Mouse (Mus musculus) granulocyte monocyte progenitor cell, adult 5-6 weeks (primary cell): Measurements from ENCODE around the gene Sh2d1b1. TPM values are rescaled to one million over a fixed set of nuclear protein-coding genes. Genes with fewer than 3 reads are reported as not detected.

Experiments
- ATAC-seq: replicated peaks from 2 replicates; pipeline ENCODE4 v1.8.0; 2016; ENCODE audit warnings: mild to moderate bottlenecking, moderate TSS enrichment, inconsistent platforms; ENCODE audit not compliant: poor library complexity, severe bottlenecking
- total RNA-seq, 2 experiments: library from RNA; stranded (forward) in 1 of 2; stranded (reverse) in 1 of 2; fragments of 200-712, 200-1000 nt in 1 of 2; fragments of >200 nt in 1 of 2; fragmentation: Nextera tagmentation in 1 of 2; gene quantifications; 2 replicates each; pipeline ENCODE4 v1.2.3; 2014 to 2017

Gene Sh2d1b1
- total RNA-seq, 2 experiments from 2014 or later: 3.1 to 7.0 TPM

DNA sequence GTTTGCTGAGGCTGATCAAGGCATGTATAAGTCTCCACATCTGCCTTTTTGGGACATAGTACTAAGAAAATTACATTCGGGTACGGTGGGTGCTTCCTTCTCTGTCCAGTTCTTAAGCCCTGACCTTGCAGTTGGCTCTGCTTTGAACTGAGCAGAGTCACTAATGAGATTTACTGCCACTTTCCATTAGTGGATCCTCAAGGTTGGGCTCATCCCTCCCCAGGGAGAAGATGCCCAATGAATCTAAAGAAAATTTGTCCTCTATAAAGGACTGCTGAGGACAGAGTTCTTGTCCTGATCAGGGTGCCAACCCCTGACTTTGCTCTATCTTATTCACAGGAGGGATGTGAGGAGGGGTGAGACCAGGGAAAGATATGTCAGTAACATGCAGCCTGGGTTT, 44.9 kb downstream of the Sh2d1b1 start:
- ATAC-seq: no peak

DNA sequence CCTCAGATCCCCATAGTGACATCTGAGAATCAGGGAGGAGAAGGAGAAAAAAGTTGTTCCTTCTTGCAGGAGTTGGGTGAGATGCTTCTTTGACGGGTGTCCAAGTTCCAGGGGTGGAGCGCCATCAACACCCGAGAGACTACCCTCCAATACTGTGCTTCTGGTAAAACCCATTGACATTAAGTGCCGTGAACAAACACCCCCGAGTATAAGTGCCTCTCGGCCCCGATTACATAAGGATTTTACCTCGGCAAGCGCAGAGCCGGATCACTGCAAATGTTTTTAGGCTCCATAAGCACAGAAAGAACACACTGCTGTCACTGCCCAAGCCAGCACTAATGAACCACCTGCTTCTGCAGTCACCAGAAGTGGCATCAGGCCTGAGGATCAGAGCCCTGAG, 45.9 kb downstream of the Sh2d1b1 start:
- ATAC-seq: no peak

DNA sequence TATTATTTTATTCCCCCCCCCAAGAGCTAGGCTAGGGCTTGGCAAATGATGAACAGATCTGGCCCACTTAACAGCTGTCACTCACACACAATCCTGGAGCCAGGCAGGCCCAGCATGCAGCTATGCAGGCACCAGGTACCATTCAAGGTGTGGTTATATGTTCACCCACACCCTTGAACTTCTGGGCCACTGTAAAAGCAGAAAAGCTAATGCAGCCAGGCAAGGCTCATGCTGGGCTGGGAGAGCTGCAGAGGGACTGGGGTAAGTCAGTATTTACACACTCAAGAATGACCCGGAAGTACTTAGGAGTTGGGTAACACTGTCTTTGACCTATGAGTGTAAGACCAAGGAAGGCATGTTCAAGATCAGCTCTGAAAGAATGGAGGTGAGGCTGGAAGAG, 47.2 kb downstream of the Sh2d1b1 start:
- ATAC-seq: no peak

DNA sequence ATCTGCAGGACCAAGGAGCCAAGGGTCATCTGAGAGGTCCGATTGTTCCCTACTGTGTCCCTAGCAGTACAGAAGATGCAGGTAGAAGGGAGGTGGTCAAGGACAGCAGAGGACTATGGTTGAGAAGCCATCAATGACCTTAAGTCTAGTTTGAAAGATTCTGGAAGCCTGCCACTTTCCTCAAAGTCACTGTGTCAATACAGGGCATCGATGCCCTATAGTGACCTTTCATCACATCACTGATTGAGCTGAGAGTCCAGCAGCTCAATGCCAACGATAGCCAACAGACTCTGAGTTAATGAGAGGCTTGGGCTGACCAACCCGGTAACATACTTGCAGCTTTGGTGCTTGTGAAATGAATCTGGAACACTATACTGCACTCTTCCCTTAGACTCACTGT, 48.2 kb downstream of the Sh2d1b1 start:
- ATAC-seq: no peak

DNA sequence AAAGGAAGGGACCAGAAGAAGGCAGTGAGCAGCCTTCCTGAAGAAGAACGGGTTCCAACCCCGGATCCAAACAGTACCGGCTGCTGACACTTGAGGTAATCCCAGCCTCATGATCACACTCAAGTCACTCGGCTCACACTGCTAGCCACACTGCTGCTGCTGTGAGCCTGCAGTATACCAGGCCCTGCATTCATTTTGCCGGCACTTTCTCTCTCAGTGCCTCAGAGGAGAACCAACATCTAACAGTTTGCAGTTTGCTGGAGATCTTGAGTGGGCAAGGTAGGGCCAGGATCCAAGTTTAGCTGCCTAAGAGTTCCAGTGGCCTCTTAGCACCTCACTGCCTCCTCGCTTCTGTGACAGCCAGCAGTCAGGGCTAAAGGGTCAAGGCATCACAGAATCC, 54.8 kb downstream of the Sh2d1b1 start:
- ATAC-seq: no peak

DNA sequence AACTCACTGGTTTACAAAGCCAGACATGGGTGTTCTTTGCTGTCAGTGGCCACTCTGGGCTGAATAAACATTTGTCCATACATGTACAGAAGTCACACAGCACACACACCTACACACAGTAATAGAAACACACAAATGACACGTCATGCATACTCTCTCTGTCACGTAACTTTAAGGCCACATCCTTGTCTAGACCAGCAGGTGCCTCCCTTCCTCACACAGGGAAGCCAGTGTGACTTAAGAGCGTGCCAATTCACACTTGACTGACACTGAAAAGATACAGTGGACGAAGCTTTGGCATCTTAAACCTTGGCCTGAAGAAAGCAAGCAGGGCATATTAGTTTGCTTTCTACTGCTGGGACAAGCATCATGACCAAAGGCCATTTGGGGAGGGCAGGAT, 55.7 kb downstream of the Sh2d1b1 start:
- ATAC-seq: no peak

Other genes starting within 250 kb of the Sh2d1b1 start
- gene Ddr2, start 166.6 kb upstream of the Sh2d1b1 start, total RNA-seq (2014; fragmentation: Nextera tagmentation): not detected in 2 replicates
- 0.05 TPM in 1 of 2 replicates, not detected in the other for gene Ddr2, start 166.6 kb upstream of the Sh2d1b1 start, total RNA-seq (2017)
- 48.9 and 49.5 TPM in 2 replicates for gene Uap1, start 102.4 kb upstream of the Sh2d1b1 start, total RNA-seq (2014; fragmentation: Nextera tagmentation)
- gene Uap1, start 102.4 kb upstream of the Sh2d1b1 start, total RNA-seq (2017): 74.7 and 144 TPM in 2 replicates
- 30.4 and 35.6 TPM in 2 replicates for gene Uhmk1, start 61.9 kb upstream of the Sh2d1b1 start, total RNA-seq (2014; fragmentation: Nextera tagmentation)
- gene Uhmk1, start 61.9 kb upstream of the Sh2d1b1 start, total RNA-seq (2017): 45.6 and 45.8 TPM in 2 replicates
- gene Sh2d1b2, start 44.6 kb upstream of the Sh2d1b1 start, total RNA-seq (2014; fragmentation: Nextera tagmentation): not detected in 2 replicates
- not detected in 2 replicates for gene Sh2d1b2, start 44.6 kb upstream of the Sh2d1b1 start, total RNA-seq (2017)
- 1.9 and 7.8 TPM in 2 replicates for gene Gm7694, start 29.0 kb downstream of the Sh2d1b1 start, total RNA-seq (2014; fragmentation: Nextera tagmentation)
- 2.1 and 2.8 TPM in 2 replicates for gene Gm7694, start 29.0 kb downstream of the Sh2d1b1 start, total RNA-seq (2017)
- gene Spata46, start 31.5 kb downstream of the Sh2d1b1 start, total RNA-seq (2014; fragmentation: Nextera tagmentation): not detected in 2 replicates
- gene Spata46, start 31.5 kb downstream of the Sh2d1b1 start, total RNA-seq (2017): not detected in 2 replicates